Mouse (Mus musculus) CH12.LX (cell line): ENCODE results near the gene Pxt1. TPM values are rescaled to one million over a fixed set of nuclear protein-coding genes. Genes with fewer than 3 reads are reported as not detected.

Experiments used
- DNase-seq: peaks from one replicate; pipeline ENCODE4 v3.0.0-alpha.2; 2013; ENCODE audit errors: extremely low read depth
- H3K27ac ChIP-seq: 2 replicates; pipeline ENCODE4 v1.5.1; 2012; ENCODE audit warnings: low read depth, mild to moderate bottlenecking, control low read depth, moderate library complexity; ENCODE audit not compliant: insufficient read depth
- H3K27me3 ChIP-seq: replicated peaks from 2 replicates; pipeline ENCODE3; 2012; ENCODE audit warnings: inconsistent platforms
- H3K36me3 ChIP-seq, 2 experiments: replicated peaks in 1 of 2; 2 replicates each; pipeline versions ENCODE3 to v1.6.1; 2012; ENCODE audit warnings: inconsistent platforms in 1 of 2, low read length in 1 of 2, mild to moderate bottlenecking in 1 of 2, mixed read lengths in 1 of 2, moderate library complexity in 1 of 2; ENCODE audit not compliant: control insufficient read depth in 1 of 2, insufficient read depth in 1 of 2
- H3K4me1 ChIP-seq, 2 experiments: 2 replicates each; pipeline ENCODE4 v1.6.1; 2012; ENCODE audit warnings: inconsistent platforms in 1 of 2, moderate library complexity in 1 of 2; ENCODE audit not compliant: insufficient read depth in 2 of 2, control insufficient read depth in 1 of 2
- H3K4me2 ChIP-seq: 2 replicates; pipeline ENCODE4 v1.6.1; 2012; ENCODE audit warnings: low read depth, mild to moderate bottlenecking, control low read depth; ENCODE audit not compliant: poor library complexity, insufficient read depth, severe bottlenecking
- H3K4me3 ChIP-seq, 3 experiments: fragments of 150-350 bp in 1 of 3; sonication (generic) in 1 of 3; replicated peaks in 1 of 3; 2 replicates each; pipeline versions ENCODE3 to v1.5.1; 2011 to 2012; ENCODE audit warnings: low read depth in 2 of 3, low read length in 2 of 3, mild to moderate bottlenecking in 2 of 3, moderate library complexity in 2 of 3, control low read depth in 1 of 3, improper control_type of control experiment in 1 of 3, inconsistent platforms in 1 of 3, mixed read lengths in 1 of 3; ENCODE audit not compliant: poor library complexity in 1 of 3
- H3K79me2 ChIP-seq: replicated peaks from 2 replicates; pipeline ENCODE4 v1.6.1; 2012; ENCODE audit warnings: mild to moderate bottlenecking, moderate library complexity; ENCODE audit not compliant: control insufficient read depth, poor library complexity, insufficient read depth, severe bottlenecking; ENCODE audit errors: extremely low read depth
- H3K9ac ChIP-seq: 2 replicates; pipeline ENCODE4 v1.6.1; 2012; ENCODE audit warnings: low read depth, mild to moderate bottlenecking, control low read depth, moderate library complexity; ENCODE audit not compliant: insufficient read depth
- H3K9me3 ChIP-seq: replicated peaks from 2 replicates; pipeline ENCODE3; 2012; ENCODE audit warnings: low read length, inconsistent platforms, mixed read lengths
- BHLHE40 ChIP-seq: IDR thresholded peaks from 2 replicates; pipeline ENCODE4 v1.6.1; 2011; ENCODE audit warnings: mild to moderate bottlenecking, low read depth, low read length, improper control_type of control experiment
- CTCF ChIP-seq, 2 experiments: IDR thresholded peaks in 1 of 2; conservative IDR thresholded peaks in 1 of 2; 2 replicates each; pipeline ENCODE4 v1.5.1; 2011 to 2012; ENCODE audit warnings: low read depth in 2 of 2, low read length in 2 of 2, improper control_type of control experiment in 1 of 2, inconsistent platforms in 1 of 2, mild to moderate bottlenecking in 1 of 2, moderate library complexity in 1 of 2
- ELF1 ChIP-seq: IDR thresholded peaks from 2 replicates; pipeline ENCODE4 v1.6.1; 2014; ENCODE audit warnings: low read depth, mild to moderate bottlenecking, inconsistent platforms, low read length, improper control_type of control experiment
- EP300 ChIP-seq: IDR thresholded peaks from 2 replicates; pipeline ENCODE4 v1.6.1; 2011; ENCODE audit warnings: low read length, improper control_type of control experiment
- IRF4 ChIP-seq: IDR thresholded peaks from 2 replicates; pipeline ENCODE4 v1.6.1; 2014; ENCODE audit warnings: low read depth, mild to moderate bottlenecking, inconsistent platforms, low read length, improper control_type of control experiment
- JUN ChIP-seq: IDR thresholded peaks from 2 replicates; pipeline ENCODE4 v1.6.1; 2011; ENCODE audit warnings: low read depth, mild to moderate bottlenecking, low read length, improper control_type of control experiment, moderate library complexity; ENCODE audit not compliant: insufficient read depth
- JUND ChIP-seq: conservative IDR thresholded peaks from 2 replicates; pipeline ENCODE4 v1.6.1; 2011; ENCODE audit warnings: low read depth, low read length, improper control_type of control experiment
- KAT2A ChIP-seq: IDR thresholded peaks from 2 replicates; pipeline ENCODE4 v1.6.1; 2012; ENCODE audit warnings: low read length, improper control_type of control experiment, inconsistent platforms; ENCODE audit not compliant: insufficient replicate concordance
- MAX ChIP-seq: IDR thresholded peaks from 2 replicates; pipeline ENCODE4 v1.6.1; 2011; ENCODE audit warnings: low read length, improper control_type of control experiment
- MEF2A ChIP-seq: IDR thresholded peaks from 2 replicates; pipeline ENCODE4 v1.6.1; 2014; ENCODE audit warnings: low read depth, mild to moderate bottlenecking, inconsistent platforms, low read length, improper control_type of control experiment, borderline replicate concordance
- PAX5 ChIP-seq: IDR thresholded peaks from 2 replicates; pipeline ENCODE4 v1.6.1; 2012; ENCODE audit warnings: low read length, inconsistent platforms, mixed read lengths
- POLR2A ChIP-seq: IDR thresholded peaks from 2 replicates; pipeline ENCODE4 v1.6.1; 2011; ENCODE audit warnings: low read depth, mild to moderate bottlenecking, improper control_type of control experiment, low read length
- POLR2AphosphoS2 ChIP-seq: IDR thresholded peaks from 2 replicates; pipeline ENCODE4 v1.6.1; 2011; ENCODE audit warnings: low read depth, low read length, improper control_type of control experiment
- RAD21 ChIP-seq: IDR thresholded peaks from 2 replicates; pipeline ENCODE4 v1.6.1; 2011; ENCODE audit warnings: low read depth, mild to moderate bottlenecking, low read length, improper control_type of control experiment, moderate library complexity
- RCOR1 ChIP-seq: conservative IDR thresholded peaks from 2 replicates; pipeline ENCODE4 v1.6.1; 2012; ENCODE audit warnings: low read depth, mild to moderate bottlenecking, inconsistent platforms, low read length, improper control_type of control experiment
- SMC3 ChIP-seq: IDR thresholded peaks from 2 replicates; pipeline ENCODE4 v1.6.1; 2011; ENCODE audit warnings: low read depth, low read length, improper control_type of control experiment
- TBP ChIP-seq: conservative IDR thresholded peaks from 2 replicates; pipeline ENCODE4 v1.6.1; 2011; ENCODE audit warnings: low read depth, low read length, improper control_type of control experiment
- USF2 ChIP-seq: conservative IDR thresholded peaks from 2 replicates; pipeline ENCODE4 v1.6.1; 2011; ENCODE audit warnings: low read depth, low read length, improper control_type of control experiment
- ZKSCAN1 ChIP-seq: IDR thresholded peaks from 2 replicates; pipeline ENCODE4 v1.6.1; 2012; ENCODE audit warnings: low read depth, inconsistent platforms, low read length, improper control_type of control experiment, borderline replicate concordance
- ZMIZ1 ChIP-seq: IDR thresholded peaks from 2 replicates; pipeline ENCODE4 v1.6.1; 2012; ENCODE audit warnings: low read depth, mild to moderate bottlenecking, inconsistent platforms, low read length, improper control_type of control experiment
- dilution Hi-C: fragments of 300-500 bp; cut with MboI; formaldehyde crosslinking; loops from 2 replicates; pipeline ENCODE4 v1.14.3; 2020; ENCODE audit warnings: low sequenced_read_pairs; ENCODE audit not compliant: extremely low pct_unique_long_range_greater_than_20kb, extremely low pct_ligation_motif_present
- in situ Hi-C: fragments of 300-500 bp; cut with MboI; formaldehyde crosslinking; loops from 3 replicates; pipeline ENCODE4 v1.14.3; 2019; ENCODE audit warnings: low sequenced_read_pairs, low pct_ligation_motif_present, low pct_unique_long_range_greater_than_20kb, mixed read lengths
- polyA plus RNA-seq: library from polyadenylated mRNA; unstranded; fragments of >175 nt; gene quantifications from 2 replicates; pipeline ENCODE4 v1.2.1, GENCODE M21; 2012; ENCODE audit warnings: low read depth; ENCODE audit not compliant: insufficient read length
- total RNA-seq, 2 experiments: library from RNA; depleted of rRNA; stranded (reverse); fragments of 300-350 nt in 1 of 2; fragments of >200 nt in 1 of 2; gene quantifications; 2 replicates each; pipeline ENCODE4 v1.2.3; 2012 to 2014

Gene Pxt1
- total and polyA plus RNA-seq, 3 experiments = not detected

GRCm38 (mm10) chr17:28979091-28979490 is 35.5 kb upstream of the Pxt1 start:
- no peaks in the 10 kb centered on the region for H3K27me3 ChIP-seq
- no peak overlapping the region for H3K9ac ChIP-seq
- H3K4me2 ChIP-seq = no peak overlapping the region
- dilution Hi-C loops = no loop called here
- H3K4me1 ChIP-seq = no peaks in the 10 kb centered on the region
- no peak for TF ChIP-seq ELF1
- no peak for TF ChIP-seq RAD21
- TF ChIP-seq USF2 = no peak
- no peak for TF ChIP-seq POLR2A
- no peak for TF ChIP-seq PAX5
- no peak for TF ChIP-seq TBP
- no peak for TF ChIP-seq IRF4
- TF ChIP-seq KAT2A = no peak
- TF ChIP-seq ZMIZ1 = no peak
- TF ChIP-seq MAX = no peak
- TF ChIP-seq SMC3 = no peak
- no peak for TF ChIP-seq CTCF (conservative IDR thresholded peaks at IDR 0.05 in 1 of 2, IDR thresholded peaks at IDR 0.05 in 1 of 2; ENCODE audit: low read depth in 2 of 2, low read length in 2 of 2)
- TF ChIP-seq BHLHE40 = no peak
- no peak for TF ChIP-seq RCOR1
- TF ChIP-seq EP300 = no peak
- no peak for TF ChIP-seq POLR2AphosphoS2
- TF ChIP-seq JUN = no peak
- H3K79me2 ChIP-seq = no peaks in the 10 kb centered on the region
- peaks cover 68 to 88% of the 10 kb centered on the region in 2 experiments for H3K36me3 ChIP-seq
- H3K4me3 ChIP-seq = no peak overlapping the region
- H3K27ac ChIP-seq = no peak overlapping the region
- DNase-seq = no peak
- in situ Hi-C loops = no loop called here
- no peaks in the 10 kb centered on the region for H3K9me3 ChIP-seq

GRCm38 (mm10) chr17:28970122-28970521 is 26.5 kb upstream of the Pxt1 start:
- H3K9ac ChIP-seq = no peak overlapping the region
- H3K27me3 ChIP-seq = no peaks in the 10 kb centered on the region
- H3K4me3 ChIP-seq = no peak overlapping the region
- H3K4me1 ChIP-seq = peaks cover 28 to 57% of the 10 kb centered on the region in 2 experiments
- H3K9me3 ChIP-seq = no peaks in the 10 kb centered on the region
- H3K36me3 ChIP-seq = peaks cover 46 to 72% of the 10 kb centered on the region in 2 experiments
- in situ Hi-C loops (no loop called here), dilution Hi-C loops (no loop called here)
- no peak overlapping the region for H3K4me2 ChIP-seq
- TF ChIP-seq KAT2A = no peak
- TF ChIP-seq JUND = peak; percentile 34; the same call in 1 of the 2 replicates
- TF ChIP-seq ZKSCAN1 = no peak
- TF ChIP-seq MEF2A = peak; percentile 41; the same call in 1 of the 2 replicates
- no peak for TF ChIP-seq TBP
- TF ChIP-seq SMC3 = no peak
- TF ChIP-seq IRF4 = peak; percentile 81
- no peak for DNase-seq
- peak overlapping the region; percentile 38 for H3K27ac ChIP-seq
- no peaks in the 10 kb centered on the region for H3K79me2 ChIP-seq
